Mouse (Mus musculus) bone marrow, adult 2 months (tissue): ENCODE measurements at regions not wholly inside any gene's neighbourhood (a gene's known extent, or its start where the extent isn't known, plus 50 kb on each side); places are given as distances from the start of the nearest gene placed in this dataset.

ENCODE experiments used
- CTCF ChIP-seq: fragments of 200-500 bp; IDR thresholded peaks from 2 replicates; pipeline ENCODE4 v1.5.1; 2011; ENCODE audit warnings: low read length, control low read depth; ENCODE audit not compliant: control insufficient read depth, insufficient read depth
- POLR2A ChIP-seq: fragments of 200-500 bp; IDR thresholded peaks from 2 replicates; pipeline ENCODE4 v1.6.1; 2011; ENCODE audit warnings: low read depth, mild to moderate bottlenecking, control low read depth, low read length, borderline replicate concordance; ENCODE audit not compliant: control insufficient read depth

GRCm38 (mm10) chr4:125319343-125319742 lies 171.2 kb upstream of the Grik3 start:
- TF ChIP-seq POLR2A (no peak), CTCF (no peak)
